Mouse (Mus musculus) midbrain, embryonic 16.5 days (tissue): ENCODE results near the gene Naip6. TPM values are rescaled to one million over a fixed set of nuclear protein-coding genes. Genes with fewer than 3 reads are reported as not detected.
"Not testable (repeated sequence)": the region's sequence is repeated elsewhere in the genome, so short reads cannot be mapped to it uniquely, and the experiment has no call there.

ENCODE experiments used
- ATAC-seq: fragments of 200-750 bp; cut with Nextera tagmentation; 2 replicates; pipeline ENCODE4 v1.8.0; 2017; ENCODE audit warnings: moderate TSS enrichment
- H3K27ac ChIP-seq: fragments of 300-500 bp; sonication (generic); 2 replicates; pipeline ENCODE4 v1.5.1; 2014; ENCODE audit warnings: mild to moderate bottlenecking, low read length, mixed read lengths
- H3K27me3 ChIP-seq: fragments of 300-500 bp; sonication (generic); 2 replicates; pipeline ENCODE4 v1.6.1; 2014; ENCODE audit warnings: low read depth, low read length, mixed read lengths; ENCODE audit not compliant: control insufficient read depth, insufficient read depth
- H3K36me3 ChIP-seq: fragments of 300-500 bp; sonication (generic); 2 replicates; pipeline ENCODE4 v1.6.1; 2014; ENCODE audit warnings: mild to moderate bottlenecking, low read length, moderate library complexity, mixed read lengths; ENCODE audit not compliant: control insufficient read depth, insufficient read depth
- H3K4me1 ChIP-seq: fragments of 300-500 bp; sonication (generic); 2 replicates; pipeline ENCODE4 v1.6.1; 2014; ENCODE audit warnings: mild to moderate bottlenecking, low read length, mixed read lengths; ENCODE audit not compliant: control insufficient read depth, insufficient read depth
- H3K4me2 ChIP-seq: fragments of 300-500 bp; sonication (generic); 2 replicates; pipeline ENCODE4 v1.6.1; 2014; ENCODE audit warnings: mild to moderate bottlenecking, low read length, mixed read lengths
- H3K4me3 ChIP-seq: fragments of 300-500 bp; sonication (generic); 2 replicates; pipeline ENCODE4 v1.5.1; 2014; ENCODE audit warnings: low read depth, mild to moderate bottlenecking, low read length, moderate library complexity, mixed read lengths
- H3K9ac ChIP-seq: fragments of 300-500 bp; sonication (generic); 2 replicates; pipeline ENCODE4 v1.6.1; 2014; ENCODE audit warnings: low read depth, low read length, mixed read lengths
- H3K9me3 ChIP-seq: fragments of 300-500 bp; sonication (generic); replicated peaks from 2 replicates; pipeline ENCODE4 v1.6.1; 2014; ENCODE audit warnings: mild to moderate bottlenecking, low read length, mixed read lengths; ENCODE audit not compliant: control insufficient read depth, poor library complexity, severe bottlenecking
- WGBS: fragments of 180-500 bp; shearing (Covaris S2); extraction: QIAGEN DNeasy Blood & Tissue Kit; methylation state at CpG from one replicate; pipeline ENCODE4 v1.1.7; 2014; 5-methylcytosine and 5-hydroxymethylcytosine counted together
- polyA plus RNA-seq: library from polyadenylated mRNA; unstranded; fragments of >200 nt; fragmentation: Nextera tagmentation; extraction: Ambion mirVana; gene quantifications from 2 replicates; pipeline ENCODE4 v1.2.1, GENCODE M21; 2015

Gene Naip6
- 0.06 TPM in 1 of 2 replicates, not detected in the other for polyA plus RNA-seq

- not testable (repeated sequence) for H3K4me3 ChIP-seq, H3K4me2 ChIP-seq, H3K9me3 ChIP-seq
Measured at GRCm38 (mm10) chr13:100317256-100317893, at the start of gene Naip6. Gene Naip6 (minus strand): TSS chr13:100317674.

GRCm38 (mm10) chr13:100352315-100352714, 34.8 kb upstream of the Naip6 start:
- H3K36me3 ChIP-seq, H3K4me3 ChIP-seq: not testable (repeated sequence)

More at GRCm38 (mm10) chr13:100317256-100317893, at the start of gene Naip6:
- not testable (repeated sequence) for H3K4me1 ChIP-seq, H3K9ac ChIP-seq, H3K27me3 ChIP-seq, H3K27ac ChIP-seq, H3K36me3 ChIP-seq, ATAC-seq
- 78% methylated on average over 6 of the region's 6 CpGs for WGBS

GRCm38 (mm10) chr13:100349510-100350173, 32.2 kb upstream of the Naip6 start:
- H3K4me2 ChIP-seq, H3K9ac ChIP-seq, H3K27ac ChIP-seq, H3K4me3 ChIP-seq, H3K4me1 ChIP-seq, ATAC-seq, H3K27me3 ChIP-seq, H3K9me3 ChIP-seq, H3K36me3 ChIP-seq: not testable (repeated sequence)
- 62% methylated on average over 1 of the region's 2 CpGs for WGBS

More at GRCm38 (mm10) chr13:100352315-100352714, 34.8 kb upstream of the Naip6 start:
- H3K9ac ChIP-seq, H3K4me2 ChIP-seq, ATAC-seq, H3K9me3 ChIP-seq, H3K4me1 ChIP-seq, H3K27me3 ChIP-seq, H3K27ac ChIP-seq: not testable (repeated sequence)
- WGBS, result 86% methylated on average over 2 of the region's 2 CpGs

- no peak overlapping the region for H3K9ac ChIP-seq
- no peak overlapping the region for H3K27ac ChIP-seq
- H3K4me3 ChIP-seq, result no peak overlapping the region
- no peak for ATAC-seq
- H3K4me2 ChIP-seq, result no peak overlapping the region
- 83% methylated on average over 2 of the region's 2 CpGs for WGBS
- H3K36me3 ChIP-seq, result no peaks in the 10 kb centered on the region
- H3K27me3 ChIP-seq, result no peaks in the 10 kb centered on the region
- H3K9me3 ChIP-seq, result no peaks in the 10 kb centered on the region
- H3K4me1 ChIP-seq, result no peaks in the 10 kb centered on the region
Measured at GRCm38 (mm10) chr13:100341822-100342221, 24.3 kb upstream of the Naip6 start.

- 64% methylated on average over 5 of the region's 5 CpGs for WGBS
- H3K4me3 ChIP-seq, H3K27ac ChIP-seq, H3K27me3 ChIP-seq, H3K36me3 ChIP-seq, H3K9ac ChIP-seq, H3K4me2 ChIP-seq, ATAC-seq, H3K4me1 ChIP-seq, H3K9me3 ChIP-seq: not testable (repeated sequence)
Measured at GRCm38 (mm10) chr13:100331728-100332127, 14.3 kb upstream of the Naip6 start.

GRCm38 (mm10) chr13:100328899-100329298, 11.4 kb upstream of the Naip6 start:
- not testable (repeated sequence) for H3K9ac ChIP-seq, H3K36me3 ChIP-seq, H3K4me3 ChIP-seq, H3K4me1 ChIP-seq, H3K27ac ChIP-seq, H3K27me3 ChIP-seq, ATAC-seq, H3K4me2 ChIP-seq, H3K9me3 ChIP-seq
- WGBS, result 25% methylated on average over 1 of the region's 1 CpGs

GRCm38 (mm10) chr13:100328029-100328428, 10.6 kb upstream of the Naip6 start:
- H3K4me3 ChIP-seq, H3K9ac ChIP-seq, H3K36me3 ChIP-seq, H3K4me1 ChIP-seq, H3K9me3 ChIP-seq, H3K4me2 ChIP-seq, H3K27me3 ChIP-seq, ATAC-seq, H3K27ac ChIP-seq: not testable (repeated sequence)
- 78% methylated on average over 2 of the region's 2 CpGs for whole genome bisulfite sequencing

GRCm38 (mm10) chr13:100322266-100322837, 4.9 kb upstream of the Naip6 start:
- not testable (repeated sequence) for H3K27me3 ChIP-seq, ATAC-seq, H3K4me2 ChIP-seq, H3K4me3 ChIP-seq, H3K9me3 ChIP-seq, H3K4me1 ChIP-seq, H3K27ac ChIP-seq, H3K36me3 ChIP-seq, H3K9ac ChIP-seq
- WGBS, result 90% methylated on average over 3 of the region's 3 CpGs

GRCm38 (mm10) chr13:100284611-100285010, 32.9 kb downstream of the Naip6 start:
- WGBS, result 97% methylated on average over 1 of the region's 1 CpGs
- H3K4me2 ChIP-seq, result no peak overlapping the region
- H3K36me3 ChIP-seq, result no peaks in the 10 kb centered on the region
- no peaks in the 10 kb centered on the region for H3K27me3 ChIP-seq
- H3K9me3 ChIP-seq, result no peaks in the 10 kb centered on the region
- no peak overlapping the region for H3K9ac ChIP-seq
- H3K4me1 ChIP-seq, result no peaks in the 10 kb centered on the region
- ATAC-seq, result no peak
- H3K27ac ChIP-seq, result no peak overlapping the region
- H3K4me3 ChIP-seq, result no peak overlapping the region
